Mouse (Mus musculus): ENCODE results near the gene Gm14597. TPM values are rescaled to one million over a fixed set of nuclear protein-coding genes. Genes with fewer than 3 reads are reported as not detected.
"Not testable (repeated sequence)": the region's sequence is repeated elsewhere in the genome, so short reads cannot be mapped to it uniquely, and the experiment has no call there.

Gm14597 gene
- polyA plus RNA-seq, 1 experiment from 2014 or later, result not detected

DNA sequence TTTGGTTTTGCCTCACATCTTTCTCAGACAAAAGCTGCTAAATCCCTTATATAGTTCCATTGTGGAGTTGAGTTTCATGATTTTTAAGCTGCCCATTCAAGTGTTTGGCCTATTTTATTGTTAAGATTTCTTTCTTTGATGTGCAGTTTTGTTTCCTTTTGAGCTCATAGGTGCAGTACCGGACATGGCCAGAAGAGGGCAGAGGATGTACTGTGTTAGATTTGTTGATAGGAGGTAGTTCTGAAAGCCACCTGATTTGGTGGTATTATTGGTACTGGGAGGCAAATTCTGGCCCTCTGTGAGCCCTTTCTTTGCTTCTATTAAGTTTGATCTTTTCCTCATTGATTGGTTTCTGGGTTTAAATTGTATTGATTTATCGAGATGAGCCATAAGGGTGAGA is 8.8 kb downstream of the Gm14597 start:
- H3K36me3 ChIP-seq; H3K4me1 ChIP-seq (replicated peaks); H3K9me3 ChIP-seq; H3K27me3 ChIP-seq; ATAC-seq (ENCODE audit: low FRiP score, low read depth); H3K27ac ChIP-seq (replicated peaks); H3K4me3 ChIP-seq; H3K4me2 ChIP-seq; H3K9ac ChIP-seq: not testable (repeated sequence)
- 45% methylated on average over 2 of the region's 2 CpGs for WGBS

DNA sequence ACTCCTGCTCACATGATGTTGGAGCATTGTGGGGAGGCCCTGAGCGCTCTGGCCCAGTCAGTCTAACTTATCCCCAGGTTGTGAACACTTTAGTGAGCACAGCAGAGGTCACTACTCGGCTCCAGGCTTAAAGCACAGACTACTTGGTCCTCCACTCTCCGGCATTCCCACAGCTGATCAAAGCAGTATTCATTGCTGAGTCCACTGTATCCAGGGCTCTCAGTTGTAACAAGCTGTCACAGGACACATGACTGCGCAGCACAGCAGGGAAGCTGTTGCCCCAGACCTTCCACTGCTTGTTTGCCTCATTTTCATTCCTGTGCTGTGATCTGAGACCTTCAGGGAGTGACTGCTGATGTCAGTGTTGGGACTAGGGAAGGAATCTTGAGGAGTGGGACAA is 25.4 kb downstream of the Gm14597 start:
- ATAC-seq (ENCODE audit: low FRiP score, low read depth); H3K9me3 ChIP-seq; H3K36me3 ChIP-seq; H3K4me2 ChIP-seq; H3K27ac ChIP-seq (replicated peaks); H3K4me1 ChIP-seq (replicated peaks); H3K9ac ChIP-seq; H3K27me3 ChIP-seq; H3K4me3 ChIP-seq: not testable (repeated sequence)
- 31% methylated on average over 3 of the region's 4 CpGs for WGBS

DNA sequence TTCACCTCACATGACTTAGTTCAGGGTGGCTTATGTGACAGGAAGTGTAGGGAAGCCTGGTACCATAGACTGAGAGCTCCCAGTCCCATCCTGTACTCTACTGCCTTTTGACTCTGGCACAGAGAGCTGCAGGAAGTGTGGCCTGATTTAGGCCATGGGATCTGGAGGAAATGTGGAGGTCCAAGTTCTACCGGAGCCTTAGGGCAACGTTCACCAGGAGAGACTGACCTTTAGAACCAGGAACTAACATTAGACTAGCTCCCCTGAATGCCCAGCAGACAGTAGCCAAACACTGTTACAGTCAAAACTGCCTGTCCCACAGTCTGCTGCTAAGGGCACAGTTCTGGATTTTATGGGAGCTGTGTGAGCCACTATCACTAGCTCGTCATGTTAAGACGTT is 27.4 kb downstream of the Gm14597 start:
- not testable (repeated sequence) for H3K4me1 ChIP-seq (replicated peaks); H3K4me2 ChIP-seq; H3K27me3 ChIP-seq; H3K9ac ChIP-seq; H3K27ac ChIP-seq (replicated peaks); ATAC-seq (ENCODE audit: low FRiP score, low read depth); H3K4me3 ChIP-seq; H3K36me3 ChIP-seq; H3K9me3 ChIP-seq
- WGBS, result 81% methylated on average over 2 of the region's 4 CpGs

DNA sequence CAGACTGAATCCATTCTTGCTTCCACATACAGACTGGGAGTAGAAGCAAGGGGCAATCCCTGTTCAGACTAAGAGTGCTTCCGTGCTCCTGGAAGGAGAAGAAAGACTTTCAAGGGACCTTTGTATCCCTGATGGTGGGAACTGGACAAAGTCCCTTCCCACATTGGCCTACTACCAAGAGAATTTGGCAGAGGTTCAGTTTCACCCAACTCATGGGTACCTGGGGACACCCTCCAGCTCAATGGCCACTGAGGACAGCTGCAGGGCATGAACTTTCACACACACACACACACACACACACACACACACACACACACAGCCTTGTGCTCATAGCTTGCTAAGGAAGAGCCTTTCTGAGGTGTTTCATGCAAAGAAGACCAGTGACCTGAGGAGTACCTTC is 29.5 kb downstream of the Gm14597 start:
- Histone ChIP-seq H3K4me1 (replicated peaks) (no peaks in the 10 kb centered on the region), H3K27ac (replicated peaks) (no peak overlapping the region), H3K36me3 (no peaks in the 10 kb centered on the region), H3K9ac (no peak overlapping the region), H3K4me3 (no peak overlapping the region), H3K27me3 (no peaks in the 10 kb centered on the region), H3K4me2 (no peak overlapping the region), H3K9me3 (no peaks in the 10 kb centered on the region)
- ATAC-seq (ENCODE audit: low FRiP score, low read depth), result no peak
- WGBS, result 85% methylated on average over 1 of the region's 1 CpGs

Other genes starting within 250 kb of the Gm14597 start
- 42.8 and 43.6 TPM in 2 replicates for gene Mospd1, start 238.5 kb downstream of the Gm14597 start, polyA plus RNA-seq (2015; fragmentation: Nextera tagmentation; extraction: Ambion mirVana)
- gene Etd, start 174.1 kb downstream of the Gm14597 start, polyA plus RNA-seq (2015; fragmentation: Nextera tagmentation; extraction: Ambion mirVana), result not detected in 2 replicates
- 209 and 220 TPM in 2 replicates for gene Rtl8c, start 947 bp downstream of the Gm14597 start, polyA plus RNA-seq (2015; fragmentation: Nextera tagmentation; extraction: Ambion mirVana)
- 221 and 240 TPM in 2 replicates for gene Rtl8a, start 34.7 kb upstream of the Gm14597 start, polyA plus RNA-seq (2015; fragmentation: Nextera tagmentation; extraction: Ambion mirVana)
- 189 and 193 TPM in 2 replicates for gene Rtl8b, start 61.4 kb upstream of the Gm14597 start, polyA plus RNA-seq (2015; fragmentation: Nextera tagmentation; extraction: Ambion mirVana)
- 0.34 TPM in 1 of 2 replicates, not detected in the other for gene 4930502E18Rik, start 115.8 kb upstream of the Gm14597 start, polyA plus RNA-seq (2015; fragmentation: Nextera tagmentation; extraction: Ambion mirVana)
- gene 1700013H16Rik, start 148.9 kb upstream of the Gm14597 start, polyA plus RNA-seq (2015; fragmentation: Nextera tagmentation; extraction: Ambion mirVana), result 0.21 TPM in 1 of 2 replicates, not detected in the other
- gene Zfp36l3, start 167.4 kb upstream of the Gm14597 start, polyA plus RNA-seq (2015; fragmentation: Nextera tagmentation; extraction: Ambion mirVana), result not detected in 2 replicates
- gene Xlr, start 188.7 kb upstream of the Gm14597 start, polyA plus RNA-seq (2015; fragmentation: Nextera tagmentation; extraction: Ambion mirVana), result 1.5 and 2.6 TPM in 2 replicates

All from hindbrain, embryonic 15.5 days (tissue).